Mouse (Mus musculus): ENCODE measurements around the gene Entpd3. TPM values are rescaled to one million over a fixed set of nuclear protein-coding genes. Genes with fewer than 3 reads are reported as not detected.
A peak's percentile ranks its signal among the peaks of the same experiment; 100 is the strongest.

The Entpd3 gene
- polyA plus RNA-seq, 1 experiment from 2014 or later = 0.51 TPM

GRCm38 (mm10) chr9:120570741-120571592 is 31.3 kb downstream of the Entpd3 start, which contains the start of gene Rpl14:
Gene Rpl14 (plus strand): TSS chr9:120571444.
- WGBS = 5% methylated on average over 43 of the region's 43 CpGs
- H3K4me1 ChIP-seq (replicated peaks; ENCODE audit: control insufficient read depth, insufficient read depth, low read length) = peaks cover 4% of the 10 kb centered on the region; the same call in 1 of the 2 replicates
- H3K4me3 ChIP-seq (ENCODE audit: low read depth, low read length) = peak within 1 kb of the TSS; percentile 86
- H3K9me3 ChIP-seq (ENCODE audit: control insufficient read depth, low read length) = no peaks in the 10 kb centered on the region
- peaks cover 5% of the 10 kb centered on the region for H3K36me3 ChIP-seq (ENCODE audit: control insufficient read depth, insufficient read depth, low read length)
- H3K27ac ChIP-seq (ENCODE audit: low read depth, low read length) = peak within 1 kb of the TSS; percentile 62
- H3K27me3 ChIP-seq (ENCODE audit: control insufficient read depth, insufficient read depth, low read length) = no peaks in the 10 kb centered on the region
- peak; percentile 98 for DNase-seq (ENCODE audit: low spot score)
- H3K9ac ChIP-seq (ENCODE audit: low read depth, low read length) = peak within 1 kb of the TSS; percentile 93
- ATAC-seq (ENCODE audit: low FRiP score) = peak; percentile 95
- peak within 1 kb of the TSS; percentile 55 for H3K4me2 ChIP-seq (replicated peaks; ENCODE audit: low read depth, low read length)

DNA sequence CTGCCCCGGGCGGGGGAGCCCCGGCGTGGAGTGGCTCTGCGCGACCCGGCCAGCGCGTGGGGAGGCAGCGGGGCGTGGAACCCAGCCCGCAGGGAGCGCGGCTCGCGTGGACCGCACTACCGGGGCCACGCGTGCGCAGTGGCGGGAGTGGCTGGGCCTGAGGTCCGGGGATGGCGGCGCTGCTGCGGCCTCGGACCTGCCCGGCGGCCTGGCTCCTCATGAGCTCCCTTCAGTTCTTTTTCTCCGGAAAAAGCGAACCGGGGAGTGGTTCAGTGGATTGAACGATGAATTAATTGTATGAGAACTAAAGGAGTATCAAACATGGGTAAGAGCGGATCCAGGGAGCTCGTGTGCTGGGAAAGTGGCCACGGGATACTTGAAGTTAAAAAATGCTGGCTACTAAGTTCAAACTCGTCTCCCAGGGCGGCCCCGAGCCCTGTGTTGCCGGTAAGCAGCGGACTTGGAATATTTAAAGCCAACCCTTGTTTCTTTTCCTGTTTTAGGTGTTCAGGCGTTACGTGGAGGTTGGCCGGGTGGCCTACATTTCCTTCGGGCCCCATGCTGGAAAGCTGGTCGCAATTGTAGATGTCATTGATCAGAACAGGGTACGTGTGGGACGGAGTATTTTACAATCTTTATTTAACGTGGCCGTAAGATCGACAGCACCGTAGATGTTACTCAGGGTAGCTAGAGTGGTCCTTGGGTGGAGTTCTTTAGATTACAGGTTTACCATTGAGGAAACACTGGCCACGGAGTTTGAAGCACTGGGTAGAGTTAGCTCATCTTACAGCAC is 32.2 kb downstream of the Entpd3 start:
- DNase-seq (ENCODE audit: low spot score) (no peak), ATAC-seq (ENCODE audit: low FRiP score) (peak; percentile 76)

GRCm38 (mm10) chr9:120575748-120576661 is 36.4 kb downstream of the Entpd3 start:
- H3K4me1 ChIP-seq (replicated peaks; ENCODE audit: control insufficient read depth, insufficient read depth, low read length) = peaks cover 4% of the 10 kb centered on the region; the same call in 1 of the 2 replicates
- H3K4me2 ChIP-seq (replicated peaks; ENCODE audit: low read depth, low read length) = no peak overlapping the region; the same call in 1 of the 2 replicates
- no peak overlapping the region for H3K9ac ChIP-seq (ENCODE audit: low read depth, low read length)
- H3K36me3 ChIP-seq (ENCODE audit: control insufficient read depth, insufficient read depth, low read length) = peaks cover 5% of the 10 kb centered on the region
- H3K27me3 ChIP-seq (ENCODE audit: control insufficient read depth, insufficient read depth, low read length) = no peaks in the 10 kb centered on the region
- WGBS = 59% methylated on average over 6 of the region's 6 CpGs
- H3K27ac ChIP-seq (ENCODE audit: low read depth, low read length) = no peak overlapping the region
- H3K9me3 ChIP-seq (ENCODE audit: control insufficient read depth, low read length) = no peaks in the 10 kb centered on the region
- ATAC-seq (ENCODE audit: low FRiP score) (peak; percentile 6; the same call in 1 of the 2 replicates), DNase-seq (ENCODE audit: low spot score) (peak; percentile 41)
- no peak overlapping the region for H3K4me3 ChIP-seq (ENCODE audit: low read depth, low read length)

More for the DNA sequence above, 32.2 kb downstream of the Entpd3 start:
- H3K4me3 ChIP-seq (ENCODE audit: low read depth, low read length) = peak overlapping the region; percentile 86
- H3K27ac ChIP-seq (ENCODE audit: low read depth, low read length) = peak overlapping the region; percentile 62
- peaks cover 5% of the 10 kb centered on the region for H3K36me3 ChIP-seq (ENCODE audit: control insufficient read depth, insufficient read depth, low read length)
- H3K9ac ChIP-seq (ENCODE audit: low read depth, low read length) = peak overlapping the region; percentile 93
- peak overlapping the region; percentile 49 for H3K4me2 ChIP-seq (replicated peaks; ENCODE audit: low read depth, low read length)
- no peaks in the 10 kb centered on the region for H3K9me3 ChIP-seq (ENCODE audit: control insufficient read depth, low read length)
- H3K27me3 ChIP-seq (ENCODE audit: control insufficient read depth, insufficient read depth, low read length) = no peaks in the 10 kb centered on the region
- peaks cover 4% of the 10 kb centered on the region; the same call in 1 of the 2 replicates for H3K4me1 ChIP-seq (replicated peaks; ENCODE audit: control insufficient read depth, insufficient read depth, low read length)
- 1% methylated on average over 53 of the region's 53 CpGs for WGBS

GRCm38 (mm10) chr9:120576662-120577013 is 37.0 kb downstream of the Entpd3 start:
- no peaks in the 10 kb centered on the region for H3K9me3 ChIP-seq (ENCODE audit: control insufficient read depth, low read length)
- no peak overlapping the region for H3K9ac ChIP-seq (ENCODE audit: low read depth, low read length)
- ATAC-seq (ENCODE audit: low FRiP score) = peak; percentile 60
- no peaks in the 10 kb centered on the region for H3K27me3 ChIP-seq (ENCODE audit: control insufficient read depth, insufficient read depth, low read length)
- peaks cover 4% of the 10 kb centered on the region; the same call in 1 of the 2 replicates for H3K4me1 ChIP-seq (replicated peaks; ENCODE audit: control insufficient read depth, insufficient read depth, low read length)
- 4% methylated on average over 4 of the region's 4 CpGs for WGBS
- no peak for DNase-seq (ENCODE audit: low spot score)
- H3K27ac ChIP-seq (ENCODE audit: low read depth, low read length) = no peak overlapping the region
- H3K4me2 ChIP-seq (replicated peaks; ENCODE audit: low read depth, low read length) = peak overlapping the region; percentile 90
- H3K36me3 ChIP-seq (ENCODE audit: control insufficient read depth, insufficient read depth, low read length) = peaks cover 5% of the 10 kb centered on the region
- peak overlapping the region; percentile 71 for H3K4me3 ChIP-seq (ENCODE audit: low read depth, low read length)

DNA sequence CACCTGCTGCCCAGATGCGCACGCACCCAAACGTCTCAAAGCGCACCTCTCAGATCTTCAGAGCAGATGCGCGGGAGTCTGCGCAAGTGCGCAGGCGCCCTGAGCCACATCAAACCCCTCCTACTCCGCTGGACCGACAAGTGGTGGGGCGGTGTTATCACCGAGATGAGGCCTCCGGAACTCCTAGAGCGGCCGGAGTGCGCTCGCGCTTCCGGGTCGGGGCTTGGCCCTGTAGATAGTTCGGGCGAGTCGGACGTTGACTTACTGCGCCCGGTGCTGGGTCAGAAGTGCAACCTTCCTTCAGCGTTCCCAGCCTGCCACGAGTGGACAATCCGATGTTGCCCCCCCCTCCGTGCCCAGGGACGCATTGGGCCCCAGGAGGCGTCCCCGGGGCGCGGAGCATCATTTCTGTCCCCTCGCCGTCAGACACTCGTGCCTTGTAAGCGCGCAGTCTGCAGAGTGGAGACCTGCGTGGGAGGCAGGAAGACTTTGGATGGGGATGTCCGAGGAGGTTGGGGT is 37.6 kb downstream of the Entpd3 start:
- peak overlapping the region; percentile 30; the same call in 1 of the 2 replicates for H3K27ac ChIP-seq (ENCODE audit: low read depth, low read length)
- peaks cover 5% of the 10 kb centered on the region; the same call in 1 of the 2 replicates for H3K4me1 ChIP-seq (replicated peaks; ENCODE audit: control insufficient read depth, insufficient read depth, low read length)
- WGBS = under 1% methylated on average over 43 of the region's 43 CpGs

DNA sequence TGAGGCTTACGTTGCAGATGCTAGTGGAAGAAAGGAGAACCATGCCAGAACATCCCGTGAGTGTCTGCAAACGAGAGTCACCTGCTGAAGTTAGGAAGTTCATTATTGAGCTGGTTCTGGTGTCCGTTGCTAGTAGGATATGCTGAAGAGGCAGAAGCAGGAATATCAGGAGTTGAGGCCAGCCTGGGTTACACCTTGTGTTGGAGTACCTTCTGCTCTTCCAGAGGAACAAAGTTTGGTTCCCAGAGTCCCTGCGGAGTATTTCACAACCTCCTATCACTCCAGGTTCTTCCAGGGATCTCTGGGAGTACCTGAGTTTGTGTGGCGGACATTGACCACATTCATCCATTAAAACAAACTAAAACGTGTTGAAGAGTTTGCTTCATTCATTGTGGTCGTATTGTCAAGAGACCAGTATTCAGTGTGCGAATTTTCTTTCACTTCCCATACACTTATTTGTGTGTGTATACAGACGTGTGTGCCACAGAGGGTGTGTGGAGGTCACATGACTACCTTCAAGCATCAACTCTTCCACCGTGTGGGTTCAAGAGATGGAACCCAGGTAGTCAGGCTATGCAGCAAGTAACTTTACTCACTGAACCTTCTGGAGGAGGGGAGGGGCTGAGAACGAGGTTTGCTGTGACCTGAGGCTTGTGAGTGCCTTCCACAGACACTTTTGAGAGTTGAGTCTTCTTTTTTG is 38.2 kb downstream of the Entpd3 start:
- WGBS = 59% methylated on average over 12 of the region's 12 CpGs
- ATAC-seq (ENCODE audit: low FRiP score) (no peak), DNase-seq (ENCODE audit: low spot score) (no peak)
- no peaks in the 10 kb centered on the region for H3K27me3 ChIP-seq (ENCODE audit: control insufficient read depth, insufficient read depth, low read length)
- peak overlapping the region; percentile 92 for H3K9ac ChIP-seq (ENCODE audit: low read depth, low read length)
- H3K4me2 ChIP-seq (replicated peaks; ENCODE audit: low read depth, low read length) = peak overlapping the region; percentile 90
- H3K4me1 ChIP-seq (replicated peaks; ENCODE audit: control insufficient read depth, insufficient read depth, low read length) = peaks cover 5% of the 10 kb centered on the region; the same call in 1 of the 2 replicates
- H3K27ac ChIP-seq (ENCODE audit: low read depth, low read length) = no peak overlapping the region
- no peaks in the 10 kb centered on the region for H3K9me3 ChIP-seq (ENCODE audit: control insufficient read depth, low read length)
- peaks cover 5% of the 10 kb centered on the region for H3K36me3 ChIP-seq (ENCODE audit: control insufficient read depth, insufficient read depth, low read length)
- peak overlapping the region; percentile 71 for H3K4me3 ChIP-seq (ENCODE audit: low read depth, low read length)

More for the DNA sequence above, 37.6 kb downstream of the Entpd3 start:
- H3K36me3 ChIP-seq (ENCODE audit: control insufficient read depth, insufficient read depth, low read length) = peaks cover 5% of the 10 kb centered on the region
- no peaks in the 10 kb centered on the region for H3K9me3 ChIP-seq (ENCODE audit: control insufficient read depth, low read length)
- H3K4me2 ChIP-seq (replicated peaks; ENCODE audit: low read depth, low read length) = peak overlapping the region; percentile 90
- H3K4me3 ChIP-seq (ENCODE audit: low read depth, low read length) = peak overlapping the region; percentile 71
- H3K27me3 ChIP-seq (ENCODE audit: control insufficient read depth, insufficient read depth, low read length) = no peaks in the 10 kb centered on the region
- ATAC-seq (ENCODE audit: low FRiP score) (peak; percentile 91), DNase-seq (ENCODE audit: low spot score) (peak; percentile 98)
- H3K9ac ChIP-seq (ENCODE audit: low read depth, low read length) = peak overlapping the region; percentile 92

DNA sequence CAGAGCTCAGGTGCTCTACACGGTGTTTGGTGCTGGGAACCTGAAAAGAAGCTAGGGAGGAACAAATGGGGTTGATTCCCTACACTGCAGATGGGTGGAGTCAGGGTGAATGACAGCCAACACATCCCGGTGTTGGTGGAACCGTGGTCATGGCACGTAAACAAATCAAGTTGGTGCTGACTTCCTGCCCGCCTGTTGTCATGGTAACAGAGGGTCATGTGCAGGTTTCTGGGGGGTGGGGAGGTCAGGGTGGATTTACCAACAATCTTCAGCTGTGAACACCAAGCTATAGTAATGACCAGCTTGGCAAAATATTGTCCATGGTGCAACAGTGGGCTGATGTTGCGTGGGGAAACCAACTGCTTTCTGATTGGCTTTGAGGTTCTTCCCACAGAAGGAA is 39.1 kb downstream of the Entpd3 start:
- ATAC-seq (ENCODE audit: low FRiP score) = no peak
- Histone ChIP-seq H3K9me3 (ENCODE audit: control insufficient read depth, low read length) (no peaks in the 10 kb centered on the region), H3K27ac (ENCODE audit: low read depth, low read length) (no peak overlapping the region), H3K27me3 (ENCODE audit: control insufficient read depth, insufficient read depth, low read length) (no peaks in the 10 kb centered on the region), H3K4me1 (replicated peaks; ENCODE audit: control insufficient read depth, insufficient read depth, low read length) (peaks cover 7% of the 10 kb centered on the region; the same call in 1 of the 2 replicates), H3K36me3 (ENCODE audit: control insufficient read depth, insufficient read depth, low read length) (peaks cover 5% of the 10 kb centered on the region), H3K9ac (ENCODE audit: low read depth, low read length) (no peak overlapping the region), H3K4me2 (replicated peaks; ENCODE audit: low read depth, low read length) (no peak overlapping the region), H3K4me3 (ENCODE audit: low read depth, low read length) (no peak overlapping the region)
- no peak for DNase-seq (ENCODE audit: low spot score)
- WGBS = 66% methylated on average over 6 of the region's 6 CpGs
